Mouse (Mus musculus): ENCODE results near the gene Rbfox1.

Gene Rbfox1

GRCm38 (mm10) chr16:6180819-6181218 lies 295.7 kb downstream of the Rbfox1 start:
- peak; percentile 20; the same call in 1 of the 2 replicates for ATAC-seq (ENCODE audit: insufficient number of reproducible peaks, low FRiP score, low TSS enrichment)

- no peak for ATAC-seq (ENCODE audit: insufficient number of reproducible peaks, low FRiP score, low TSS enrichment)
Observed at GRCm38 (mm10) chr16:6182329-6182728, 297.2 kb downstream of the Rbfox1 start.

- no peak for ATAC-seq (ENCODE audit: insufficient number of reproducible peaks, low FRiP score, low TSS enrichment)
Observed at GRCm38 (mm10) chr16:6192358-6192757, 307.2 kb downstream of the Rbfox1 start.

GRCm38 (mm10) chr16:6206431-6206830 lies 321.3 kb downstream of the Rbfox1 start:
- ATAC-seq (ENCODE audit: insufficient number of reproducible peaks, low FRiP score, low TSS enrichment) = no peak

- ATAC-seq (ENCODE audit: insufficient number of reproducible peaks, low FRiP score, low TSS enrichment) = no peak
Observed at GRCm38 (mm10) chr16:6212916-6213315, 327.8 kb downstream of the Rbfox1 start.

GRCm38 (mm10) chr16:6227449-6227848 lies 342.3 kb downstream of the Rbfox1 start:
- ATAC-seq (ENCODE audit: insufficient number of reproducible peaks, low FRiP score, low TSS enrichment) = no peak

GRCm38 (mm10) chr16:6232966-6233365 lies 347.8 kb downstream of the Rbfox1 start:
- no peak for ATAC-seq (ENCODE audit: insufficient number of reproducible peaks, low FRiP score, low TSS enrichment)

- no peak for ATAC-seq (ENCODE audit: insufficient number of reproducible peaks, low FRiP score, low TSS enrichment)
Observed at GRCm38 (mm10) chr16:6241393-6241792, 356.2 kb downstream of the Rbfox1 start.

GRCm38 (mm10) chr16:6242468-6242867 lies 357.3 kb downstream of the Rbfox1 start:
- ATAC-seq (ENCODE audit: insufficient number of reproducible peaks, low FRiP score, low TSS enrichment) = no peak

GRCm38 (mm10) chr16:6247569-6247968 lies 362.4 kb downstream of the Rbfox1 start:
- ATAC-seq (ENCODE audit: insufficient number of reproducible peaks, low FRiP score, low TSS enrichment) = no peak

- no peak for ATAC-seq (ENCODE audit: insufficient number of reproducible peaks, low FRiP score, low TSS enrichment)
Observed at GRCm38 (mm10) chr16:6264557-6264956, 379.4 kb downstream of the Rbfox1 start.

GRCm38 (mm10) chr16:6265610-6266009 lies 380.5 kb downstream of the Rbfox1 start:
- ATAC-seq (ENCODE audit: insufficient number of reproducible peaks, low FRiP score, low TSS enrichment) = no peak

GRCm38 (mm10) chr16:6271596-6272370 lies 386.6 kb downstream of the Rbfox1 start:
- no peak for ATAC-seq (ENCODE audit: insufficient number of reproducible peaks, low FRiP score, low TSS enrichment)

- ATAC-seq (ENCODE audit: insufficient number of reproducible peaks, low FRiP score, low TSS enrichment) = no peak
Observed at GRCm38 (mm10) chr16:6283496-6283895, 398.3 kb downstream of the Rbfox1 start.

- ATAC-seq (ENCODE audit: insufficient number of reproducible peaks, low FRiP score, low TSS enrichment) = no peak
Observed at GRCm38 (mm10) chr16:6284317-6284716, 399.2 kb downstream of the Rbfox1 start.

- no peak for ATAC-seq (ENCODE audit: insufficient number of reproducible peaks, low FRiP score, low TSS enrichment)
Observed at GRCm38 (mm10) chr16:6287699-6288098, 402.5 kb downstream of the Rbfox1 start.

GRCm38 (mm10) chr16:6300112-6300511 lies 415.0 kb downstream of the Rbfox1 start:
- ATAC-seq (ENCODE audit: insufficient number of reproducible peaks, low FRiP score, low TSS enrichment) = no peak

GRCm38 (mm10) chr16:6303082-6303481 lies 417.9 kb downstream of the Rbfox1 start:
- no peak for ATAC-seq (ENCODE audit: insufficient number of reproducible peaks, low FRiP score, low TSS enrichment)

- ATAC-seq (ENCODE audit: insufficient number of reproducible peaks, low FRiP score, low TSS enrichment) = no peak
Observed at GRCm38 (mm10) chr16:6309940-6310339, 424.8 kb downstream of the Rbfox1 start.

- no peak for ATAC-seq (ENCODE audit: insufficient number of reproducible peaks, low FRiP score, low TSS enrichment)
Observed at GRCm38 (mm10) chr16:6310744-6311678, 425.9 kb downstream of the Rbfox1 start.

- no peak for ATAC-seq (ENCODE audit: insufficient number of reproducible peaks, low FRiP score, low TSS enrichment)
Observed at GRCm38 (mm10) chr16:6313689-6314088, 428.5 kb downstream of the Rbfox1 start.

Data from cerebellum, adult (tissue).